Mouse (Mus musculus) embryonic stem cell, embryonic (primary cell): ENCODE data around the gene Trp63.
"Not testable (repeated sequence)": the region's sequence is repeated elsewhere in the genome, so short reads cannot be mapped to it uniquely, and the experiment has no call there.

Source experiments
- CTCF ChIA-PET, 4 experiments: fragments of 300-600 bp in 2 of 4; fragments of 350-600 bp in 2 of 4; sonication (Branson Sonifier 250); formaldehyde crosslinking; loops; one replicate each; lab custom pipeline; 2022; ENCODE audit warnings: inconsistent platforms in 2 of 4; lab: Charles Lee
- POLR2A ChIA-PET, 4 experiments: fragments of 300-600 bp in 2 of 4; fragments of 350-600 bp in 2 of 4; sonication (Branson Sonifier 250); formaldehyde crosslinking; loops; one replicate each; lab custom pipeline; 2022; ENCODE audit warnings: antibody characterized with exemption in 4 of 4, inconsistent platforms in 1 of 4; lab: Charles Lee

The Trp63 gene

DNA sequence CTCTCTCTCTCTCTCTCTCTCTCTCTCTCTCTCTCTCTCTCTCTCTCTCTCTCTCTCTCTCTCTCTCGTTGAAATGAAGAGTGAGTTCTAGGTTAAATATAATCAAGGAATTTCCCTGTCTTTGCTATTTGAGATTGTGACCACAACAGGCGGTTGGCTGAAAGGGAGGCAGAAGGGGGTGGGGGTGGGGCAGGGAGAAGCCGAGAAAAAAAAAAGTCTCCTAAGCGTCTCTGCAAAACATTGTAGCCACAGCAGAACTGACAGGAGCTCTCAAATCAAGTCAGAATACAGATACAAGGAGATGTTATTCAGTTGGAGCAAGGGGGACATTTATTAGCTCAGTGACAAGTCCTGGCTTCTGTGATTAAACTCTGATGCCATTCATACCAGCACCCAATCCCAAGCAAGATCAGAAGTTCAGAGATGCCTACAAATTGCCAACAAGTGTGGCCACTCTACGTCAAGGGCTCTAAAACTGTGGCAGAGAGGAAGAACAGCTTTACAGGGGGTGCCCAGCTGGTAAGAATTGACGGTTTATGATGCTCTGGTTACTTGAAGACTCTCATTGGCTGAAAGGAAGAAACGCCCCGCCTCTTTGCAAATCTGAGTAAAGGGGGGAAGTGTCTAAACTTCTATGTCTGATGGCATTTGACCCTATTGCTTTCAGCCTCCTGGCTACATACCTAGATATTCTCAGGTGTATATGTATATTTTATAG, at the start of gene Trp63:
Gene Trp63, plus strand, starts transcription at position 233 of the 718 bp plus-strand sequence.
- CTCF ChIA-PET: no interaction called here

DNA sequence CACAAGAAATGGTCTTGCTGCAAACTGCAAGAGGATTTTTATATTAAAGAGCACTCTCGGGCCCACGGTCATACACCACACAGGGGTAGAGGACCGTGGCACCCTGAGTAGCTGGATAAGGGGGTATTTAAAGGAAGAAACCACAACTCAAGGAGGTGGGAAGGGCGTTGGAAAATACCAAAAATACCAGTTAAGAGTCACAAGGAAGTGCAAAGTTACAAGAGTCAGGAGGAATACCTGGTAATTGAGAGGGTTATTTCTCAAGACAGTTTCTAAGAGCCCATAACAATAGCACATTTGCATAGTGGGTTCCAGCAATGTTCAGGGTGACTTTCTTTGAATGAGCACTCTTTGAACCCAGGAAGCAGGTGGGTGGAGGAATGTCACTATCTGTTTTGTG, 38.8 kb upstream of the Trp63 start:
- POLR2A ChIA-PET, CTCF ChIA-PET: not testable (repeated sequence)

More for the DNA sequence above, at the start of gene Trp63:
- POLR2A ChIA-PET: no interaction called here

DNA sequence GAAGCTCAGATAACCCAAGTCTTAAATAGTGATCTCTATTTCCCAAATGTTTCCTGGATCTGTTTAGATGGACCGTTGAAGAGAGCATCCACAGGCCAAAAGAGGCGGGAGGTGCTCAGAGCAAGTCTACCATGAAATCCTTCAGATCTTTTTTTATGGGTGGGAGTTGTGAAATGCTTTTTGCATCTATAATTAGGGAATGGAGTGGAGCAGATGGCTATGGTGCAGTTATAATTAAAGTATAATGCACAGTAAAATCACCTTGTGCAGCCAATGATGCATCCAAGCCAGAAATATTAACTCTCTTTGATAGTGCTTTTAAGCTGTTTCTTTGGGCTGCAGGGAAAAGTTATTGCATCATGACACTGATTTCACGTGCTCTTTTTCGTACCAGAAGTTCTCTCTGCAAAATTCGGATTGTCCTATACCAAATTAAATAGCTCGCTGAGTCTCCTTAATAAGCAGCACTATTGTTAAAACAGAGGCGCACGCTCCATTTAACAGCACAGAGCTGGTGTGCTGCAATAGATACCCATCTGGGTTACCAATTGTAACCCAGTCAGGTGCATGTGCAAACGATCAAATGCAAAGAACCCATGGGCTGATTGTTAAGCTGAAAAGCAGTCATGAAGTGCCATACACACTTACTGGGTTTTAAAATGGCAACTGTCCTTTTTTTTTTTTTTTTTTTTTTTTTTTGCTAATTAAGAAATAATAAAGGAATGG, 22.9 kb upstream of the Trp63 start:
- CTCF ChIA-PET: no interaction called here
- POLR2A ChIA-PET: no interaction called here

DNA sequence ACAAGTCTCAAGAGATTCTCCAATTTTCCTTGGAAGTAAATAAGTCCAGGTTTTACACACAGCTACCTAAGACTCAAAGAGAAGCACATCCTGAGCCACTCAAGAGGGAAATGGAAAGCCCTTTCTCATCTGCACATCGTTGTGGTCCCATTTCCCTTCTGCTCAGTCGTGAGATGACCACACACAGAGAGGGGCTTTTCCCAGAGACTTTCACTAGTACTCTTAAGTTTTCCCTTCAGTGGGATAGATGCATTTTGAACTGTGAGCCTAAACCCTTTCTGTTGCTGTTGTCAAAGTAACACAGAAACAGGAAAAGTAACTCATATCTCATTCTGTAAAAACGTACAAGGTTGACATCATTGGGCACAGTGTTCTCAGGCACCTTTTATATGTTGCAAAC, 20.4 kb upstream of the Trp63 start:
- POLR2A ChIA-PET: no interaction called here

DNA sequence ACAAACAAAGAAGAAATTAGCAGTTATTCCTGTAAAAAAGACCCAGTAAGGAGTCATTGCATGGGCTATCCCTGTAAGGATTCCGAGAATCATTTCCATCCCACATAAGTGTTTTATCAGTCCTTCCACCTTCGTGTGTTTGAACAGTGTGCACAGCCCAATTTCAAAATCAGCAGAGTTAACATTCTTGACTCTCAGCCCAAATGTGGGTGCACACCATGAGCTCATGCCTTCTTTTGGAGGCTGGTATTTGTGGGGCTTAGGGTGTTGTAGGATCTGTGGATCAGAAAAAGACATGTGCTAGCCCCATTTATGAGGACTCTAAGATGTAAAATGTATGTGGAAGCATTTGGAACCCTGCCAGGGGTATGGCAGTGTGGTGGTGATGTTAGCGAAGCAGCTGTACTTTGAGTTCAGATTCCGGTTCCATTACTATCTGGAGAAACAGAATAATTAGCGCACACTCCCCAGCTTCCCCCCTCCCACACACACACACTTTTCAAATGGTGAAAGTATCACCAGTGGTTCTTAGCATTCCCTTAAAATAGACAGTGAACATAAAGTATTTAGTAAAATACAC, 9.6 kb upstream of the Trp63 start:
- CTCF ChIA-PET: no interaction called here
- POLR2A ChIA-PET: interaction anchor here in 1 of 4 experiments (0.6 kb wide), 1 partner anchor 17 kb away, joined by 4 read pairs; no protein-coding TSS in a partner anchor

More for the DNA sequence above, 20.4 kb upstream of the Trp63 start:
- CTCF ChIA-PET: no interaction called here

DNA sequence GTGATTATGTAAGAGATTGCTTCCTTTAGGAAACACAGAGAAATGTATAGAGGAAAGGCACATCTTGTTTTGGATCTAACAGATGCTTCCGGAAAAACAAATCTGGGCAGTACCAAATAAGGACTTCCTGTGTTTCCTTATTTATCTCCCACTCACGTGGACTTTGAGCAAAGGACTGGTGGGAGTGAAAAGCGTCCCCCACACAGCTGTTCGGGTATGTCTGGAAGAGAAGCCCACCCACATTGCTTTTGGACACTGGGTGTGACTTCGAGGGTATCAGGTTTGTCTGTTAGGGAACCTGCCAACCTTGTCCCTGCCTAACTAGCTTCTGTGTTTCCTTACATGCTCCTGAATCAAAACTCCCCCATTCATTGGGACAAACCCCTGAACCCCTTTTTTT, 3.2 kb upstream of the Trp63 start:
- ChIA-PET POLR2A (no interaction called here), CTCF (no interaction called here)

DNA sequence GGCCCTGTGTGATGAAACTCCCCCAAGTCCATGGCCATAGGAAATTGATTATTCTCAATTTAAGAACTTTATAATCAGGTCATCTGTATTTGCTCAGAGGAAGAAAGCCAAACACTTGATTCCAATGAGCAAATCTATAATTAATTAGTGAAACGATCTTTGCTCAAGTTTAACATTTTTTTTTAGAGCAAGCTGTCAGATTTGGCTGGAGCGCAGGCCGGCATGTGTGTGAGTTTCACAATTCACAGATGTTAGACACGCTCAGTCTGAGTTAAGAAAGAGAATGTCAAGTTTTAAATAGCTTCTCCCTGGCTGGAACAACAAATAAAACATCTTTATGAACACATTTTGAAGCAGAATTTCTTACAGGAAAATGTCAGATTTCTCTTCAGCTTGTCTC, 1.0 kb upstream of the Trp63 start:
- ChIA-PET CTCF (no interaction called here), POLR2A (interaction anchor here in 1 of 4 experiments (0.8 kb wide), 1 partner anchor 11 kb away, joined by 3 read pairs; no protein-coding TSS in a partner anchor)

DNA sequence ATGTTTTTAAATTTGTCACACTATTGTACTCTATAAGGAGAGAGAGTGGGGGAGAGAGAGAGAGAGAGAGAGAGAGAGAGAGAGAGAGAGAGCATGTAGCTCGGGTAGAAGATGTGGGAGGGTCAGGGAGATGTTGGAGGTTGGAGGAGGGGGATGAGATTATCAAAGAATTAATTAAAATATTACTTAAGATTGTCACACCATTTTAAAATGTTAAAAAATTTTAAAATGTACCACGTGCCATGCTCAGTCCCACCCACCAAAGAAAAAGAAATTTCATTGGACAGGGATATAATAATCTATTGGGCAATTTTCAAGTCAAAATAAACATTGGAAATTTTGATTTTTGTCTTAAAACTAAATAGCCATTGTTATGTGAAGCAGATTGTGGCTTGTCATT, 1.0 kb downstream of the Trp63 start:
- CTCF ChIA-PET: no interaction called here
- POLR2A ChIA-PET: no interaction called here

DNA sequence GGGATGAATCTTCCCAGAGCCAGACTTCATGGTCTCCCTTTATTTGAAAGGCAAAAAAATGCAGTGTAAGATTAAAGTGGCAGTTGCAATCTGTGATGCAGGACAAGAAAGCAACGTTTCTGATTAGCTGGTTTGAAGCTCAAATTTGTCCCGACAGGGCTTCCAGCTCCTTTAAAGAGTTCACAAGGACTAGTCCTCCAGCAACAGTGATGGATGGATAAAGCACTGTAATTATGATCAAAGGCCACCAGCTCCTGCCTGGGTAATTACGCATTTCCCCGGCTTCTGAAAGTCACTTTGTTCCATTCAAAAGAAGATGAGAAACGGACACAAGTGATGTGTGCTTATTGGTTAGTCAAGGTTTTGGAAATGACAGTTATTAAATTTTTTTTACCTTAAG, 7.0 kb downstream of the Trp63 start:
- ChIA-PET CTCF (interaction anchor here in 1 of 4 experiments (0.5 kb wide), 1 partner anchor 324 kb away, joined by 4 read pairs; no protein-coding TSS in a partner anchor), POLR2A (no interaction called here)

DNA sequence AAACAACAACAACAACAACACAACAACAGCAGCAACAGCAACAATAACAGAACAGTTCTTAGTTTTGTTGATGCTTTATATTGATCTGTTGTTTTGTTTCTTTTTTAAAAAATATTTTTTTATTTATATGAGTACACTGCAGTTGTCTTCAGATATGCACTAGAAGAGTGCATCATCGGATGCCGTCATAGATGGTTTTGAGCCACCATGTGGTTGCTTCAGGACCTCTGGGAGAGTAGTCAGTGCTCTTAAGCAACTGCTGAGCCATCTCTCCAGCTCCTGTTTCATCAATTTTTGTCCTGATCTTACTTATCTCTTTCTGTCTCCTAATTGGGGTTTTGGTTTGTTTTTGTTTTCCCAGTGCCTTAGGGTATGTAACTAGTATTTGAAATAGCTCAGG, 17.7 kb downstream of the Trp63 start:
- CTCF ChIA-PET: no interaction called here
- POLR2A ChIA-PET: interaction anchor here in 1 of 4 experiments (0.5 kb wide), 1 partner anchor 22 kb away, joined by 3 read pairs; no protein-coding TSS in a partner anchor

DNA sequence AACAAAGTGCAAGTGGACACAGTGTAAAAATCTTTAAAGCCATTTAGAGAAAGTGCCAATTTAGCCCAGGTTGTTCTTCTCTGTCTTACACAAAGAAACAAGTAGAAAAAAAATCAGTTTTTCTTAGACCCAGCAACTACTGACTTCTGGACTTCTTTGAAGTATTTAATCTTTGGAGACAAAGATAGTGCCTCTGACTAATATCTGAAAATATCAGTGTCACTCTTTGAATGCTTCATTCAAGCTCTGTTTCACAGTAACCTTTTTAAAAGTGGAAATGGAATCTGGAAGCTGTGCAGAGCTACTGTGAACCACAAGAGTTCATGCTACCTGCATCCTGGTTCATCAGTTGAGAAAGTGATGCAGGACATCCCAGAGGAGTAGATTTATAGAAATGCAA, 22.7 kb downstream of the Trp63 start:
- CTCF ChIA-PET: no interaction called here
- POLR2A ChIA-PET: no interaction called here

DNA sequence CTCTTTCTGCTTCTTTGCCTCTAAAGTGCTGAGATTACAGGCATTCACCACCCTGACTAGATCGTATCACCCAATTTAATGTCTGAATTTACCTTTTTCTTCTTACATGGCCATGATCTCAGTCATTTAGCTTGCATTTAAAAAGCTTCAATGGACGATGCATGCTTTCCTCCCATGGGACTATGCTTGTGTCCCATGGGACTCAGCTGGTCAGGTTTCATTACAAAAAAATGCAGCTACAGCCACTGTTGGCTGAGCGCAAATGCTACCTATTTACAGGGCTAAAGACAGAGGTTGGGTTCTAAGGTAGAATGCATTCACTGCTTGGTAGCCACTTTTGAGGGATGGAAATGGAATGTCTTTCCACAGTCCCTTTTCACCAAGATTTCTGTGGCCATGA, 32.2 kb downstream of the Trp63 start:
- POLR2A ChIA-PET: no interaction called here
- CTCF ChIA-PET: no interaction called here

DNA sequence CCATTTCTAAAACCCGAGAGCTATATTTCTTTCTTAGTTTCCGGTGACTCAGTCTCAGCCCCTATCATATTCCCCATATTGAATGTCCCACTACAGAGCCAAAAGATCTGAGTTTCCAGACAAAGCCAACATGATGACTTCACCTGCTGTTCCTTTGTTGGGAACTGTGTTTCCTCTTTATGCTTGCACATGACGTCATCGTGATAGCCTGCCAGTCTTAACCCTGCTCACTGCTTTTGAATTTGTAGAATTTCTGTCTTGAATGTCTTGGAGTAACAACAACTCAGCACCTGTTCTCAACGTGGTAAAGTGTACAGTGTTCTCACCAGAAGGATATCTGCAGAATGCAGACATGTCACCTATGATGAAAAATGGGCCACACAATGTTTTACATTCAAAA, 39.6 kb downstream of the Trp63 start:
- CTCF ChIA-PET: no interaction called here
- POLR2A ChIA-PET: no interaction called here

DNA sequence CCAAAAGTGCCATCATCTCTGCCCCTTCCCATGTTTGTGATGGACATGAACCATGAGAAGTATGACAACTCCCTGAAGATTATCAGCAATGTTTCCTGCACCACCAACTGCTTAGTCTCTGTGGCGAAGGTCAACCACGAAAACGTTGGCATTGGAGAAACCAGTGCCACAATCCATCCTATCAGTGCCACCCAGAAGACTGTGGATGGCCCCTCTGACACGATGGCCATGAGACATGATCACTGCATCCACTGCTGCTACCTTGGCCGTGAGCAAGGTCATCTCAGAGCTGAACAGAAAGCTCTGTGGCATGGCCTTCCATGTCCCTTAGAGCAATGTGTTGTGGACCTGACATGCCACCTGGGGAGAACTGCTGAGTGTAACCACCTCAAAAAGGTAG, 43.4 kb downstream of the Trp63 start:
- CTCF ChIA-PET: no interaction called here
- POLR2A ChIA-PET: no interaction called here

DNA sequence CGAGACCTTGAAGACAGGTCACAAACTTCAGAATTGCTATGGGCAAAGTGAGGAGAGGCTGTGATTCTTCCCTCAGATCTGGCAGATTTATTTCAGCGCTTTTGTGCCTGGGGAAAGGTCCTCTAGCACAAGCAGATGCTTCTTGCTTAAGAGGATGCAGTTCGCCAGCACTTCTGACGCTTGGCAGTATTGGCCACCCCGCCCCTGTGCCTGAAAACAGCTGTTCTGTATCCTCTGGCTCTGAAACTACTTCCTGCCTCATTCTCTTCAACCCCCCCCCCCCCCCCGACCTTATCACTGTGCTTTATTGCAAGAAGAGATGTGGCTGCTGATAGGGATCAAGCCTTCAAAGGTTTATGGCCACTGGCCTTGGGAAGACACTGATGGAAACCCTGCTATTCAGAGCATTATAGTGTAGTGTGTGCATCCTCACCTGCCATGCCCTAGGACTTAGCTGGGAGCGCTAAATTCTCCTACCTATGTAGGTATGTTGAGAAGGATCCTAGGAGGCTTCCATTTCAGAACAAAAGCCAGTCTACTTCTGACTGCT, 44.5 kb downstream of the Trp63 start:
- ChIA-PET CTCF (no interaction called here), POLR2A (no interaction called here)

DNA sequence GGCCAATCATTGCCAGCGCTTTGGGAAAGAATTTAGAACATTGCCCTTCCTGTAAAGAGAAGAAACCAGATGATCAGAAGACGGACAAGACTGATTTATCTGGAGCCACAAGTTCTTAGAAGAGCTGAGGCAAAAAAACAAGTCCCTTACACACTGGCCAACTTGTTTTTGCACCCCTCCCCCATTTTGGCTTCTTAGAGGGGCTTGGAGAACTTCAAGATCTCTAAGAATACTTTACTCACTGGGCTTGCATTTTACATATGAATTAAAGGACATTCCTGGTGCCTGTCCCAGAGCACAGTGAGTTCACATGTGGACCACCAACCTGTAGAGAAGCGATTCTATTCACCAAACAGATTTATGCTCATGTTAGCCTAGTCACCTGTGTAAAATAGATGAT, 53.3 kb downstream of the Trp63 start:
- ChIA-PET POLR2A (no interaction called here), CTCF (no interaction called here)

DNA sequence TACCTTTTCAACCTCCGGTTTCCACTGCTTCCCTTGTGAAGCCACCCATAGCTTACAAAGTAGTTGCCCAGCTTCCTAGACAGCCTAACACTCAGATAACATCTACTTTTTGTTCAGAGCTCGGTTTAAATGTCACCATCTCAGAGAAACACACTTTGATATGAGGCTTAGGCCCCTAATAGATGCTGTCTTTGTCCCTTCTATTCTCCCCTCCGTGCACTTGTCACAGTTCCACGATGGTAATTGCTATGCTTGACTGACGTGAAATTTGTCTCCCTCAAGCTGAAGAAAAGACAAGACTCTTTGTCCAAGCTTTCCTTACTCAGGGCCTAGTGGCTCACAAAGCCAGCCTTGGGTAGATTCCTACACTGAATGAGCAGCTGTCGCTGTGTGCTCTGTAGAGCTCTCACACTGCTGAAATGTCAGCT, 54.1 kb downstream of the Trp63 start:
- POLR2A ChIA-PET: no interaction called here
- CTCF ChIA-PET: interaction anchor here in 1 of 4 experiments (0.7 kb wide), 1 partner anchor 62 kb away, joined by 3 read pairs; no protein-coding TSS in a partner anchor

DNA sequence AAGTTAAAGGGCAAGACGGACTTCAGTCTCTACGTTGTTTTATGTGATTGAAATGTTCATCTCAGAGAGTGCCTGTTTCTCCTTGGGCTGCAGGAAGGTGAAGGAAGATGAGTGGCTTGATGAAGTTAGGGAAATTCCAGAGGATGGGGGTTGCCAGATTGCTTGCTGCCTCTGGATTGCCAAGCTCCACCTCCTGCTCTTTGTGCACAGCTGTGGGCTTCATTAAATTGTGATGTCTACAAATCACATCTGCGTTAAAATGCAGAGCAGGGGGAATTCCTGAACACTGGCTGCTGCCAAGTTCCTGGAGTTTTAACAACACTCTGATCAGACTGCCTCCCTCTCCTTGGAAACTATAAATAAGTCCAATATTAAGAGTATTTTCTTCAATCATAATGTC, 63.2 kb downstream of the Trp63 start:
- ChIA-PET POLR2A (interaction anchor here in 2 of 4 experiments (0.5 to 0.6 kb wide), 2 partner anchors 11 to 141 kb away, joined by 5 to 9 read pairs; no protein-coding TSS in a partner anchor), CTCF (interaction anchor here in 1 of 4 experiments (1.8 kb wide), 1 partner anchor 8 kb away, joined by 3 read pairs; no protein-coding TSS in a partner anchor)

DNA sequence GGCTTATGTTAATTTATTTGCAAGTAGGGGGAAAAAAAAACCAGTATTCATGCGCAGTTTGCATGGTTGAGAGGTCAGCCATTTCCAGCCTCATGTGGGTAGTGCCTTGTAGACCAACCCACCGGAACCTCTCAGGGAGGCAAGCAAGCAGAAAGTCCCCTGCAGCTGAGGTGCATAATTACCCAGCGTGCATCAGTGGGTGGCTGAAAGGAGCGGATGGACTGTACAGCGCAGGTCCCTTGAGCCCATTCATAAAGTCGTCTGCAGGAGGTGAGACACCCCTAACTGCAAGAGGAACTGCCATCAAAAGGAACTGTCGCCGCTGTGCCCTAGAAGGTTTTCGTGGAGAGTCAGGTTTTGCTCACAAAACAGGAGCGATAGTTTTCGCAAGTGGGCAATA, 68.3 kb downstream of the Trp63 start:
- POLR2A ChIA-PET: no interaction called here
- CTCF ChIA-PET: interaction anchor here in 1 of 4 experiments (0.9 kb wide), 1 partner anchor 26 kb away, joined by 3 read pairs; no protein-coding TSS in a partner anchor

DNA sequence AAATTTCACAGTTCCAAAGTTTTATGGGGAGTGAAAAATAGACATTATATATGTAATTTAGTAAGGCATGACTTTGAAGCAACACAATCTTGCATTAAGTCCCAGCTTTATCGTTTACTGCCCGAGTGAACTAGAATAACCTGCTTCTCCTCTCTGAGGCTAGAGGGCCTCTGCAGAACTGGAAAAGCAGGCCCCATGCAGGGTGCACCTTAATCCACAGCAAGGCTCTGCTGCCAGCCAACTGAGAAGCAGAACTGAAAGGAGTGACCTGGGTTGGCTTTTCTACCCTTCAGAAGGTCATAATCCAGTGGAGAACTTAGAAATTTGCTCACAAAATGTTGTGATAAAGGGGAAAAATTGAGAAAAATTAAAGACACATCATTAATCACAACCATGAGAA, 74.5 kb downstream of the Trp63 start:
- ChIA-PET POLR2A (no interaction called here), CTCF (no interaction called here)
